Mouse (Mus musculus) thymus, adult 2 months (tissue): ENCODE measurements around the gene Lmo2. TPM values are rescaled to one million over a fixed set of nuclear protein-coding genes. Genes with fewer than 3 reads are reported as not detected.

Source experiments
- DNase-seq: peaks from one replicate; pipeline ENCODE4 v3.0.0; 2021
- H3K27ac ChIP-seq: fragments of 200-500 bp; 2 replicates; pipeline ENCODE4 v1.5.1; 2012; ENCODE audit warnings: low read length, control low read depth; ENCODE audit not compliant: control insufficient read depth, insufficient read depth
- H3K27me3 ChIP-seq: fragments of 200-500 bp; 2 replicates; pipeline ENCODE4 v1.6.1; 2012; ENCODE audit warnings: mild to moderate bottlenecking, low read length, moderate library complexity, mixed read lengths; ENCODE audit not compliant: control insufficient read depth, insufficient read depth
- H3K36me3 ChIP-seq: fragments of 200-500 bp; 2 replicates; pipeline ENCODE4 v1.6.1; 2012; ENCODE audit warnings: mild to moderate bottlenecking, low read length, moderate library complexity; ENCODE audit not compliant: control insufficient read depth, insufficient read depth
- H3K4me1 ChIP-seq: fragments of 200-500 bp; replicated peaks from 2 replicates; pipeline ENCODE4 v1.6.1; 2012; ENCODE audit warnings: low read length; ENCODE audit not compliant: control insufficient read depth, insufficient read depth
- H3K4me3 ChIP-seq: fragments of 200-500 bp; 2 replicates; pipeline ENCODE4 v1.5.1; 2012; ENCODE audit warnings: mild to moderate bottlenecking, low read length, control low read depth, moderate library complexity; ENCODE audit not compliant: control insufficient read depth, insufficient read depth
- CTCF ChIP-seq: fragments of 200-500 bp; IDR thresholded peaks from 2 replicates; pipeline ENCODE4 v1.5.1; 2012; ENCODE audit warnings: mild to moderate bottlenecking, control low read depth, low read length, moderate library complexity, borderline replicate concordance; ENCODE audit not compliant: control insufficient read depth, poor library complexity, insufficient read depth; ENCODE audit errors: extremely low read depth
- POLR2A ChIP-seq: fragments of 200-500 bp; IDR thresholded peaks from 2 replicates; pipeline ENCODE4 v1.6.1; 2012; ENCODE audit warnings: mild to moderate bottlenecking, low read length, control low read depth, moderate library complexity; ENCODE audit not compliant: control insufficient read depth, poor library complexity, insufficient read depth; ENCODE audit errors: extremely low read depth
- whole genome bisulfite sequencing: fragments of 180-500 bp; shearing (Covaris S2); methylation state at CpG from one replicate; pipeline ENCODE4 v1.1.7; 2018; 5-methylcytosine and 5-hydroxymethylcytosine counted together
- polyA plus RNA-seq: library from polyadenylated mRNA; depleted of rRNA; stranded (reverse); fragments of >200 nt; gene quantifications from 2 replicates; pipeline ENCODE4 v1.2.3, GENCODE M21; 2012; rRNA removed

Gene Lmo2
- 8.0 and 9.6 TPM in 2 replicates for polyA plus RNA-seq

DNA sequence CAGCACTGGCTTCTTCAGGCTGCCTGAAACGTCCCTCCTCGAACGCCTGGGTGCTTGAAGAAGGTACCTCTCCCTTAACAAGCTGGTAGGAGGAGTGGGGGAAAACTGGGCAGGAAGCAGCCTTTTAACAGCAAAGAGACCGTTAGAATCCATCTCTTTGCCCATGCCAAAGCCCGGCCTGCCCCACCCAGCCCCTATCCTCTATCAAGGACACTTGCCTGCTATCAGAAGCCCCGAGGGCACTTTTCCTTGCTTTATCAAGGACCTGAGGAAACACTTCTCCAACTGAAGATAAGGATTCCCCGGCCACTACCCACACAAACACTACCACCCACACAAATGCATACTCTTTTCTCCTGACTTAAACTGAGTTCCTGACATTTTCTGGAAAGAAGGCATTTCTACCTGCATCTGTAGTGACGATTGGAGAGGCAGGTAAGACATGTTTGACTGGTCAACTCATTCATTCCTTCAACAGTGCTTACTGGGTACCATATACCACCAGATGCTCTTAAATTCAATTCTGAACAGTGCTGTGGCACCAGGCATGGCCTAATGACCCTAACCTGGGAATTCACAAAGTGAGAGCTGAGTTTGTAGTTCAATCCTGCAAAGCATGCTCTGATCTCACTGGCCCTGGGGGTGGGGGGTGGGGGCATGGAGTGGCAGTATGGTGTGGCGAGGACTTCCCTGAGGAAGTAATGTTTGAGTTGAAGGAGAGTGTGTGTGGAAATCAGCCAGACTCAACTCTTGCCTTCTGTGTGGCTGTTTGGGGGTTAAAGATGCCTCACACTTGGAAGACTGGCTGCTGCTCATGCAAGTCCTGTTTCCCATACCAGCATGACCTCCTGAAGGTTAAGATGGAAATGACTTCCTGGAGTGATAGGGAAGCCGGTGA is at the start of gene Lmo2:
TSS of gene Lmo2 (plus strand) at position 338 of the 898 bp plus-strand sequence.
- TF ChIP-seq CTCF = no peak
- TF ChIP-seq POLR2A = no peak
- 87% methylated on average over 10 of the region's 10 CpGs for WGBS
- H3K4me3 ChIP-seq = no peak within 1 kb of the TSS
- H3K4me1 ChIP-seq = no peaks in the 10 kb centered on the region; the same call in 1 of the 2 replicates
- no peaks in the 10 kb centered on the region for H3K36me3 ChIP-seq
- DNase-seq = no peak
- no peak within 1 kb of the TSS for H3K27ac ChIP-seq
- H3K27me3 ChIP-seq = no peaks in the 10 kb centered on the region

DNA sequence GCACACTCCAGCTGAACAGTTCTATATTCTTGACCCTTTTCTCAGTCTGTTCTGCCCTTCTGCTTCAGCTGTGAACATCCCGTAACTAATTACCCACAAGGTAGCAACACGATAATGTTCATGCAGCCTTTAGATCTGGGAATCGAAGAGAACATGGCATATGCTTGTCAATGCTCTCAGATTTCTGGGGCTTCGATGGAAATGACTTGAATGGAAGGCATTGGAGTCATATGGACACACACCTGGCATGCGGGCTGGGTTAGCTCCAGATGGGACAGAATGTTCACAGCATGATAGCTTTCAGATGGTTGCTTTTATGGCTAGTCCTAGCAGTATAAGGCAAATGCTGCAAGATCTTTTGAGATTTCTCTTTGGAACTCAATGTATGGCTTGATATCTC is 47.2 kb upstream of the Lmo2 start:
- Histone ChIP-seq H3K4me3 (no peak overlapping the region), H3K36me3 (no peaks in the 10 kb centered on the region), H3K4me1 (no peaks in the 10 kb centered on the region), H3K27ac (no peak overlapping the region), H3K27me3 (no peaks in the 10 kb centered on the region)
- no peak for TF ChIP-seq POLR2A
- DNase-seq = no peak
- 96% methylated on average over 5 of the region's 5 CpGs for WGBS

GRCm38 (mm10) chr2:103912481-103913251 is 45.1 kb upstream of the Lmo2 start:
- TF ChIP-seq POLR2A = no peak
- no peak for TF ChIP-seq CTCF
- no peak for DNase-seq

DNA sequence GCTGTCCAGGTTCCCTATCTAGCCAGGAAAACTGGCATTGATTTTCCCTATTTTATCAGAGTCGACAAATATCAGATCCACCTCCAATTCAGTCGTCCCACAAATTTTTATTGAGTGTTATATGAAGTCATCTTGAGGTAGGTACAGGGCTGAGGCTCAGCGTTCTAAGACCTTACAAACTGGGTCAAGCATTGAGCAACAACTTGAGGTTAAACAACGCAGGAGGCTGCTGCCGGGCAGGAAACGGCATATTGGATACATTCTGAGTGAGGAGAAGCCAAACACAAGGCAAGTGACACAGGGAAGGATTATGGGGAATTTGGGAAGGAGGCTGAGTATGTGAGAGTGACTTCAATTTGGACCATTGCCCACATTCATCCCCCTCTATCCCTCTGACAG is 44.5 kb upstream of the Lmo2 start:
- no peak overlapping the region for H3K4me3 ChIP-seq
- H3K4me1 ChIP-seq = no peaks in the 10 kb centered on the region
- no peak overlapping the region for H3K27ac ChIP-seq
- DNase-seq = no peak
- H3K36me3 ChIP-seq = no peaks in the 10 kb centered on the region
- WGBS = 93% methylated on average over 6 of the region's 6 CpGs
- H3K27me3 ChIP-seq = no peaks in the 10 kb centered on the region
- TF ChIP-seq CTCF = no peak
- no peak for TF ChIP-seq POLR2A

More at GRCm38 (mm10) chr2:103912481-103913251, 45.1 kb upstream of the Lmo2 start:
- no peak overlapping the region for H3K27ac ChIP-seq
- no peaks in the 10 kb centered on the region for H3K27me3 ChIP-seq
- no peaks in the 10 kb centered on the region for H3K36me3 ChIP-seq
- 96% methylated on average over 16 of the region's 16 CpGs for WGBS
- no peak overlapping the region for H3K4me3 ChIP-seq
- H3K4me1 ChIP-seq = no peaks in the 10 kb centered on the region

DNA sequence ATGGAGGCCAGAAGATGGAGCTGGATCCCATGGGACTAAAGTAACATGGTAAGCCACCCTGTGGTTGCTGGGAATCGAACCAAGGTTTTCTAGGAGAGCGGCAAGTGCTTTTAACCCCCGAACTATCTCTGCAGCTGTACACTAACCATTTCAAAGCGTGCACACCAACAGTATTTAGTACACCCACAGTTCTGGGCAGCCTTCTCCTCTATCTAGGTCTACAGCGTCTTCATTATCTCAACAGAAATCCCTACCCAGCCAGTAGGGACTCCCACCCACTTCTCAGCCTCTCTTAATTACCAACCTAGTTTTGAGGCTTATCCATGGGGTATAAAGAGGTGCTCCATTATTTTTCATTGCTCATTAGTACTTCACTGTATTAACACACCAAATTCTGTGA is 41.7 kb upstream of the Lmo2 start:
- H3K27ac ChIP-seq = no peak overlapping the region
- 92% methylated on average over 5 of the region's 5 CpGs for WGBS

DNA sequence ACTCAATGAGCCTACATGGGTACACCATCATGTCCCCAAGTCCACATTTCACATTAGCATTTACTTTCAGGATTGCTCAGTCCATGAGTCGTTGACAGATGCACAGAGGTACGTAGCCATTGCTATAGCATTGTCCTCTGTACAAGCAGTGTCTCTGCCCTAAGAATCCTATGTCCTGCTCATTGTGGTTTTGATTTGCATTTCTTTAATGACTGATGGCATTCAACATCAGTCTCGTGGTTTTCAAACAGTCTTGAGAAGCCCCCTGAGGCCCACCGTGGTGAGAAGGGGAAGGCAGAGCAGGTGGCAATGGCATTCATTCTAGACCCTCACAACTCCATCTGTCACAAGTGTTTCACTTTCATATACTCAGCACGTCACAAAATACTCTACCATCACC is 40.4 kb upstream of the Lmo2 start:
- H3K36me3 ChIP-seq = no peaks in the 10 kb centered on the region
- TF ChIP-seq CTCF (no peak), POLR2A (no peak)

More for the DNA sequence above, 41.7 kb upstream of the Lmo2 start:
- Histone ChIP-seq H3K4me1 (no peaks in the 10 kb centered on the region), H3K36me3 (no peaks in the 10 kb centered on the region), H3K4me3 (no peak overlapping the region), H3K27me3 (no peaks in the 10 kb centered on the region)
- no peak for TF ChIP-seq CTCF
- no peak for TF ChIP-seq POLR2A
- DNase-seq = no peak

GRCm38 (mm10) chr2:103918375-103918774 is 39.4 kb upstream of the Lmo2 start:
- TF ChIP-seq POLR2A (no peak), CTCF (no peak)
- H3K4me3 ChIP-seq = no peak overlapping the region
- no peaks in the 10 kb centered on the region for H3K4me1 ChIP-seq
- WGBS = 96% methylated on average over 2 of the region's 2 CpGs
- DNase-seq = no peak
- H3K36me3 ChIP-seq = no peaks in the 10 kb centered on the region
- H3K27ac ChIP-seq = no peak overlapping the region
- no peaks in the 10 kb centered on the region for H3K27me3 ChIP-seq

More for the DNA sequence above, 40.4 kb upstream of the Lmo2 start:
- Histone ChIP-seq H3K4me3 (no peak overlapping the region), H3K27me3 (no peaks in the 10 kb centered on the region), H3K27ac (no peak overlapping the region), H3K4me1 (no peaks in the 10 kb centered on the region)
- 64% methylated on average over 5 of the region's 5 CpGs for WGBS
- no peak for DNase-seq
